Mouse (Mus musculus) left cerebral cortex, postnatal 36 days (tissue): ENCODE data around the gene Eid3. TPM values are rescaled to one million over a fixed set of nuclear protein-coding genes. Genes with fewer than 3 reads are reported as not detected.

ENCODE experiments used
- DNase-seq, 2 experiments: peaks; one replicate each; pipeline ENCODE4 v3.0.0; 2021 to 2022; ENCODE audit warnings: low spot score in 2 of 2, mixed read lengths in 1 of 2
- intact Hi-C: fragments of 180-260 bp; cut with DNase I; formaldehyde crosslinking; loops from one replicate; pipeline ENCODE4 v1.15.1; 2025
- total RNA-seq, 2 experiments: library from RNA; stranded (reverse); gene quantifications; 2 replicates each; pipeline ENCODE4 v1.2.3; 2021

Eid3 gene
- total RNA-seq, 2 experiments from 2014 or later, result 1.5 to 3.0 TPM

DNA sequence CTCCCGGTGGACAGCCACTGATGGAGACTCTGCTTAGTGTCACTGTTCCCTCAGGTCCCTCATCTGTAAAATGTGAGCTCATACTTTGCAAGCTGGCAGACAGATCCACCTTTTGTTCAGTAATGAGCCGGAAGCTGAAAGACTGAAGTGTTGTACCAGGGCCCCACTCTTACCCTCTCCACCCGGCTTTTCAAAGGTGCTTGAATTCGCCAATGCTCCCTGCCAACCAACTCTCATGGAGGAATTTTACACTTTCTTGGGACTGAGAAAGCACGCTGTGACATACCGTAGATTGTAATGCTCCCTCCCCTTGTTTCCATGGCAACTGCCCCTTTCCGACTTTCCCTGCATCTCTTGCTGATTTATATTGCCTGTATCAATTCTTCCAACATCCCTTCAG, 34.1 kb downstream of the Eid3 start:
- no peak for DNase-seq
- intact Hi-C loops, result loop anchor here (10.0 kb wide), 2 partner anchors 454 to 644 kb away; partner anchors contain the start of gene Washc4

DNA sequence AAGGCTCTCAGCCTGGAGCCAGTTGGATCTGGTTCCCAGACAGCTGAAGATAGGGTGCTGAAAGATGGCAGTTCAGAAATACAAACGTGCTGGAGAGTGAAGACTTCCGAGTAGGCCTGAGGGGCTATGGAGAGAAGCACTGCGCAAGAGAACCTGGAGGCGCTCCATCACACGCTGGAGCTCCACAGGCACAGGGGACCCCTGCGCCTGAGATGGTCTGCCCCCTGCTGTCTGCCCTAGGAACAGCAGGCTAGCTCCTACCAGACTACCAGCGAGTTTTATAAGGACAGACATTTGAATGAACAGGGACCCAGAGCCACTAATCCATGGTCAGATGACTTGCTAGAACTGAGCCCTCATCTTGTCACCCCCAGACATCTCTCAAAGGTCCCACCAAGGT, 35.0 kb downstream of the Eid3 start:
- intact Hi-C loops, result loop anchor here (1.0 to 10.0 kb wide), 3 partner anchors 89 to 643 kb away; partner anchors contain the start of gene Washc4

DNA sequence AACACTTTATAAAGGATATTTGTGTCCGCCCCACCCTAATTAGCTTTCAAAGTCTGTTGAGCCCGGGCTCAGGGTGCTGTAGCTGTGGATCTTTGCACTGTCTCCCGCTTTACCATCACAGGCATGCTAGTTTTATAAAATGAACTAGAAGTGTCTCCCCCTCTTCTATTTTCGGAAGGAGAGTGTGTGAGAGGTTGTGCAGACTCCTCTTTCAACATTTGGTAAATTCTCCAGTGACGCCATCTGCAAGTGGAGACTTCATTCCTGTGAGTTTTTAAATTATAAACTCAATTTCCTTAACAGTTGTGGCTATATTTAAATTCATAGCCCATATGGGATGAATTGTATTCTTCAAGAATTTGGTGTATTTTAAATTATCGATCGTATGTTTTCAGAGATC, 42.1 kb downstream of the Eid3 start:
- intact Hi-C loops, result loop anchor here (5.0 to 10.0 kb wide), 3 partner anchors 289 to 636 kb away; partner anchors contain the start of gene Washc4
- no peak for DNase-seq

More for the DNA sequence above, 35.0 kb downstream of the Eid3 start:
- peak; percentile 76 for DNase-seq

DNA sequence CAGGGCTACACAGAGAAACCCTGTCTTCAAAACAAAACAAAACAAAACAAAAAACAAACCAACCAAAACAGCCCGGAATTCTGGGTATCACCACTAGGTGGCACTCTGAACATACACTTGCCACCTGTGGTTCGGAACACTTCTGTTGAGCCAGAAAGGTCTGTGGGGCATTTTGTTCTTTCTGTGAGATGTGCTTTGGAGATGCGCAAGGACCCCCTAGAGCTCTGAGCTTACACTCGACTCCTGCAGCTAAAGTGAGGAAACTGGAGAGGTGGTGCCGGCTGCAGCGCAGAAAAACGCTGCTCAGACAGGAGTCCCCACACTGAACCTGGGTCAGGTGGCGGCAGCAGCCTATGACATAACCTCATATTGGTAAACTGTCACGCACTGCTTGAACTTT, 43.0 kb downstream of the Eid3 start:
- intact Hi-C loops, result loop anchor here (5.0 to 10.0 kb wide), 3 partner anchors 288 to 635 kb away; partner anchors contain the start of gene Washc4
- peak; percentile 38 to 55 for DNase-seq

DNA sequence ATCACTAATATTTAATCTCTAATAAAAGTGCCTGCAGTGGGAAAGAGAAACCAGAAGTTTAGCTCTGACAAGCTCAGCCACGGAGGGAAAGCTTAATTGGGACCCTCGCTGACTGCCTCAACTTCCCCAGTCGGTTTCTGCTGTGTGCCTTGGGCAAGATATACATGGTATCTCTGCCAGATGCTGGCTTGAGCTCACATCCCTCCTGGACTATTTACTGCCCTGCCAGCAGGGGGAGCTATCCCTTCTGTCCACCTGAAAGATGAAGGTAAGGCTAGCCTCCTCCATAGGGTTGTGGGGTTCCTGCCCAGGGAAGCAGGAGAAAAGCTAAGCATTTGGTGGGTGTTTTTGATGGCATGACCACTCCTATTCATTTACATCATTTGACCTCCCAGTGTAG, 43.8 kb downstream of the Eid3 start:
- intact Hi-C loops, result loop anchor here (5.0 to 10.0 kb wide), 3 partner anchors 77 to 382 kb away; partner anchors contain the start of gene Chst11
- DNase-seq, result no peak

DNA sequence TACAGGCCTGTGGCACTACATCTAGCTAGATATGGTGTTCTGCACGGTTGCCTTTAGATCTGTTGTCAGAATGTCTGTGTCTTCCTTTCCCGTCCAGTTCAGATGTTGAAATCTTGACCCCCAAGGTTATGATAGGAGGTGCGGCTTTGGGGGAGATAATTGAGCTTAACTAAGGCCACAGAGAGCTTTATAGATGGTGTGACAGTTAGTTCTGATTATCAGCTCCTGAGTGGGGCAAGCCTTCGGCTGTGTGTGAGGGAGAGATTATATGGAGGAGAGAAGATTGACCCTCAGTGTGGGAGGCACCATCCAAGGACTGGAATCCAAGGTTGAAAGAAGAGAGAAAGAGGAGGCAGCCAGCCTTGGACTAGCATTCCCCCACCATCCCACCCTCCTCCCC, 46.8 kb downstream of the Eid3 start:
- no peak for DNase-seq

DNA sequence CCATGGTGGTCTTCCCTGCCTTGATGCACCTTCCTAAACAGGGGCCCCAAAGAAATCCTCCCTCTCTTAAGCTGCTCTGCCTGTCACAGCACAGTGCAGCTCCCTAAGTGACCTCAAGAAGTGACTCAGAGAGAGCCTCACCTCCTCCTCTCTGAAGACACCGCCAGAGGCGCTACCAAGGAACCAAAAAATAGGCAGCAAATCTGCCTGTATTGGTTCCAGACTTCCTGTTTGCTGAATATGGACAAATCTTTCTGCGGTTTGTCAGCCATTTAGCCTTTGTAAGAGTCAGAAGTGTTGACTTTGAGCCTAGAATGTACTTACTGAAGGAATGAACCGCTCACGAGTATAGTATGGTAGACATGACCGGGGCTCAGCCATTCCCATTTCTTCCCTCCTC, 47.3 kb downstream of the Eid3 start:
- intact Hi-C loops, result loop anchor here (5.0 to 10.0 kb wide), 3 partner anchors 74 to 379 kb away; partner anchors contain the start of gene Chst11
- DNase-seq, result no peak

More for the DNA sequence above, 46.8 kb downstream of the Eid3 start:
- intact Hi-C loops, result loop anchor here (5.0 to 10.0 kb wide), 3 partner anchors 74 to 379 kb away; partner anchors contain the start of gene Chst11

Other genes with a start within 250 kb of the Eid3 start
- 10 to 100 TPM; 18.8 to 19.3 TPM for gene 1190007I07Rik, start 243.4 kb upstream of the Eid3 start, total RNA-seq
- 10 to 100 TPM; 44.4 to 52.1 TPM for gene Tdg, start 236.8 kb upstream of the Eid3 start, total RNA-seq
- 10 to 100 TPM; 18.2 to 20.7 TPM for gene Glt8d2, start 176.0 kb upstream of the Eid3 start, total RNA-seq
- 10 to 100 TPM; 36.7 to 41.2 TPM for gene Hcfc2, start 170.5 kb upstream of the Eid3 start, total RNA-seq
- 10 to 100 TPM; 57.0 to 61.9 TPM for gene Nfyb, start 102.5 kb upstream of the Eid3 start, total RNA-seq
- gene Txnrd1, start 32.7 kb upstream of the Eid3 start, total RNA-seq, result 10 to 100 TPM; 43.0 to 50.9 TPM
- gene Chst11, start 118.9 kb downstream of the Eid3 start, total RNA-seq, result 10 to 100 TPM; 29.9 to 33.3 TPM